Mouse (Mus musculus) natural killer cell, adult 2 months (primary cell): ENCODE measurements around the gene Gm3327.
"Not testable (repeated sequence)": the region's sequence is repeated elsewhere in the genome, so short reads cannot be mapped to it uniquely, and the experiment has no call there.

Experiments used
- DNase-seq, 2 experiments: peaks; one replicate each; pipeline ENCODE4 v3.0.0; 2022; ENCODE audit warnings: low spot score in 2 of 2

Gene Gm3327

GRCm38 (mm10) chr14:44123551-44123950 lies at the start of gene Gm3327:
TSS of gene Gm3327 (plus strand) at chr14:44123851.
- not testable (repeated sequence) for DNase-seq

GRCm38 (mm10) chr14:44077785-44078341 lies 45.8 kb upstream of the Gm3327 start:
- not testable (repeated sequence) for DNase-seq

DNA sequence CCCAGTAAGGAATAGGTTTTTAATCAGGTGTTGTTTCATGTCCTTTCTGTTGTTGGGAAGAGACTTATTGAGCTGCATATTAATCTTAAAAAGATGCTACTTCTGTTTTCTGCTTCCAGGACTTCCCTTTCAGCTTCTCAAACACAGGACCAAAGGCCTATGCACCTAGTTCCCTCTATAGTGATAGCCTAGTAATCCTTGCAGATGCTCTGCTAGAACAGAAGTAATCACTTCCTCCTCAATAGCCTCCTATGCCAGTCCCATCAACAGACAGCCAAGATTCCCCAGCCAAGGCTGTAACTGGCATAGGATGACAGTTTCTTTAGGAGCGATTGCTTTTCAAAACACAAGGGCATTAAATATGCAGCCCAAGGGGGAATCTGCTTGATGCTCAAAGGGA lies 37.1 kb upstream of the Gm3327 start:
- DNase-seq, result not testable (repeated sequence)

- DNase-seq, result not testable (repeated sequence)
Observed at GRCm38 (mm10) chr14:44087535-44087934, 36.1 kb upstream of the Gm3327 start.

GRCm38 (mm10) chr14:44091524-44091923 lies 32.1 kb upstream of the Gm3327 start:
- DNase-seq, result not testable (repeated sequence)

DNA sequence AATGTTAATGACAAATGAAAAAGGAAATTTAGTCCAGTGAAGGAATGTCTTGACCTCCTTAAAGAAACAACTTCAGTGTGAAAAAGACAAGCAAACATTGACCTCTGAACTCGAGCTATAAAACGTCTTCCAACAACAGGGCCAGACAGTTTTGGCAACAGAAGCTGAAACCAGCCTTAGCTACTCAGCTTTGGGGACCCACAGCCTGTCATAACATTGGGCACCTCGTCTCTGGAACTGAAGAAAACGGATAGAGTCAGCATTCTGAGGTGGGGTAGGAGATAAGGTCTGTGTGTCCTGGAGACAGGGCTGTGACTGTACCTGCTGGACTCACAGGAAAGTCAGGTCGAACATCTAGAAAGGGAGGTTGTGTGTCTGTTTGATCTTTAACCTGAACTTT lies 29.2 kb upstream of the Gm3327 start:
- not testable (repeated sequence) for DNase-seq

- not testable (repeated sequence) for DNase-seq
Observed at GRCm38 (mm10) chr14:44100030-44100429, 23.6 kb upstream of the Gm3327 start.

GRCm38 (mm10) chr14:44102354-44102753 lies 21.3 kb upstream of the Gm3327 start, which contains the start of gene Ear2:
TSS of gene Ear2 (plus strand) at chr14:44102654.
- not testable (repeated sequence) for DNase-seq

- DNase-seq, result no peak
Observed at GRCm38 (mm10) chr14:44110981-44111380, 12.7 kb upstream of the Gm3327 start.
